Mouse (Mus musculus): ENCODE results near the gene Fgd3.

GRCm38 (mm10) chr13:49234711-49235110, 85.4 kb downstream of the Fgd3 start:
- no peak; the same call in 1 of the 2 replicates for TF ChIP-seq CTCF (conservative IDR thresholded peaks at IDR 0.05; ENCODE audit: insufficient read depth, insufficient read length, low read depth, low read length)
- no peak for TF ChIP-seq POLR2A (IDR thresholded peaks at IDR 0.05; ENCODE audit: low read depth, low read length)
